Mouse (Mus musculus) WW6 (cell line): ENCODE measurements around the gene Fyb.

Source experiments
- DNase-seq: peaks from one replicate; pipeline ENCODE4 v3.0.0-alpha.2; 2013; ENCODE audit warnings: low read depth, low spot score

Fyb gene

GRCm38 (mm10) chr15:6522653-6523167, at the start of gene Fyb:
Fyb (plus strand) TSS chr15:6522853.
- DNase-seq: no peak

- DNase-seq: no peak
These were observed 39.1 kb upstream of the Fyb start for GRCm38 (mm10) chr15:6483561-6483960.

- no peak for DNase-seq
These were observed 30.3 kb upstream of the Fyb start for GRCm38 (mm10) chr15:6492386-6492785.

GRCm38 (mm10) chr15:6498396-6499070, 24.1 kb upstream of the Fyb start:
- no peak for DNase-seq

- no peak for DNase-seq
These were observed 21.9 kb upstream of the Fyb start for GRCm38 (mm10) chr15:6500787-6501186.

GRCm38 (mm10) chr15:6517525-6517924, 5.1 kb upstream of the Fyb start:
- DNase-seq: no peak

- no peak for DNase-seq
These were observed 3.0 kb upstream of the Fyb start for GRCm38 (mm10) chr15:6519417-6520255.

- DNase-seq: no peak
These were observed 2.0 kb upstream of the Fyb start for GRCm38 (mm10) chr15:6520505-6521155.

GRCm38 (mm10) chr15:6524801-6525200, 2.1 kb downstream of the Fyb start:
- no peak for DNase-seq

- no peak for DNase-seq
These were observed 2.7 kb downstream of the Fyb start for GRCm38 (mm10) chr15:6525386-6525785.

- no peak for DNase-seq
These were observed 11.2 kb downstream of the Fyb start for GRCm38 (mm10) chr15:6533858-6534343.

- DNase-seq: no peak
These were observed 11.9 kb downstream of the Fyb start for GRCm38 (mm10) chr15:6534592-6534991.

- DNase-seq: no peak
These were observed 17.1 kb downstream of the Fyb start for GRCm38 (mm10) chr15:6539639-6540338.

GRCm38 (mm10) chr15:6548911-6549310, 26.3 kb downstream of the Fyb start:
- no peak for DNase-seq

GRCm38 (mm10) chr15:6551875-6552274, 29.2 kb downstream of the Fyb start:
- no peak for DNase-seq

- no peak for DNase-seq
These were observed 32.1 kb downstream of the Fyb start for GRCm38 (mm10) chr15:6554742-6555141.

- DNase-seq: no peak
These were observed 32.9 kb downstream of the Fyb start for GRCm38 (mm10) chr15:6555536-6555935.

- no peak for DNase-seq
These were observed 33.6 kb downstream of the Fyb start for GRCm38 (mm10) chr15:6556272-6556671.

- DNase-seq: no peak
These were observed 34.3 kb downstream of the Fyb start for GRCm38 (mm10) chr15:6556911-6557310.

GRCm38 (mm10) chr15:6557552-6557951, 34.9 kb downstream of the Fyb start:
- no peak for DNase-seq

- DNase-seq: no peak
These were observed 36.5 kb downstream of the Fyb start for GRCm38 (mm10) chr15:6559188-6559587.
